Mouse (Mus musculus) hindbrain, postnatal 0 days (tissue): ENCODE results near the gene Fam184b. TPM values are rescaled to one million over a fixed set of nuclear protein-coding genes. Genes with fewer than 3 reads are reported as not detected.
A peak's percentile ranks its signal among the peaks of the same experiment; 100 is the strongest.

ENCODE experiments used
- ATAC-seq: fragments of 200-750 bp; cut with Nextera tagmentation; 2 replicates; pipeline ENCODE4 v1.8.0; 2017; ENCODE audit warnings: mild to moderate bottlenecking, moderate TSS enrichment, moderate library complexity
- DNase-seq: peaks from one replicate; pipeline ENCODE4 v3.0.0-alpha.2; 2015; ENCODE audit warnings: low spot score
- H3K27ac ChIP-seq: fragments of 300-500 bp; sonication (generic); 2 replicates; pipeline ENCODE4 v1.5.1; 2014; ENCODE audit warnings: mild to moderate bottlenecking
- H3K27me3 ChIP-seq: fragments of 300-500 bp; sonication (generic); 2 replicates; pipeline ENCODE4 v1.6.1; 2014; ENCODE audit warnings: low read length, mixed read lengths; ENCODE audit not compliant: insufficient read depth
- H3K36me3 ChIP-seq: fragments of 300-500 bp; sonication (generic); 2 replicates; pipeline ENCODE4 v1.6.1; 2014; ENCODE audit warnings: low read length, mixed read lengths; ENCODE audit not compliant: insufficient read depth
- H3K4me1 ChIP-seq: fragments of 300-500 bp; sonication (generic); 2 replicates; pipeline ENCODE4 v1.6.1; 2014; ENCODE audit warnings: antibody characterized with exemption, low read length, mixed read lengths; ENCODE audit not compliant: insufficient read depth
- H3K4me2 ChIP-seq: fragments of 300-500 bp; sonication (generic); 2 replicates; pipeline ENCODE4 v1.6.1; 2014; ENCODE audit warnings: low read depth, mild to moderate bottlenecking, low read length, moderate library complexity, mixed read lengths
- H3K4me3 ChIP-seq: fragments of 300-500 bp; sonication (generic); 2 replicates; pipeline ENCODE4 v1.5.1; 2014; ENCODE audit warnings: low read length
- H3K9ac ChIP-seq: fragments of 300-500 bp; sonication (generic); replicated peaks from 2 replicates; pipeline ENCODE4 v1.6.1; 2014; ENCODE audit warnings: mild to moderate bottlenecking, low read length, moderate library complexity, mixed read lengths
- H3K9me3 ChIP-seq: fragments of 300-500 bp; sonication (generic); 2 replicates; pipeline ENCODE4 v1.6.1; 2016; ENCODE audit warnings: low read length, mixed read lengths
- CTCF ChIP-seq: IDR thresholded peaks from 2 replicates; pipeline ENCODE4 v1.5.1; 2016; ENCODE audit warnings: antibody characterized with exemption, control low read depth, low read depth
- WGBS: fragments of 180-500 bp; shearing (Covaris S2); extraction: QIAGEN DNeasy Blood & Tissue Kit; methylation state at CpG from one replicate; pipeline ENCODE4 v1.1.7; 2014; 5-methylcytosine and 5-hydroxymethylcytosine counted together
- polyA plus RNA-seq: library from polyadenylated mRNA; unstranded; fragments of >200 nt; fragmentation: Nextera tagmentation; extraction: Ambion mirVana; gene quantifications from 2 replicates; pipeline ENCODE4 v1.2.1, GENCODE M21; 2015
- total RNA-seq: library from RNA; depleted of rRNA; stranded (reverse); fragments of >200 nt; gene quantifications from 2 replicates; pipeline ENCODE4 v1.2.3, GENCODE M21; 2014

The Fam184b gene
- total and polyA plus RNA-seq, 2 experiments from 2014 or later, result 15.1 to 15.3 TPM

DNA sequence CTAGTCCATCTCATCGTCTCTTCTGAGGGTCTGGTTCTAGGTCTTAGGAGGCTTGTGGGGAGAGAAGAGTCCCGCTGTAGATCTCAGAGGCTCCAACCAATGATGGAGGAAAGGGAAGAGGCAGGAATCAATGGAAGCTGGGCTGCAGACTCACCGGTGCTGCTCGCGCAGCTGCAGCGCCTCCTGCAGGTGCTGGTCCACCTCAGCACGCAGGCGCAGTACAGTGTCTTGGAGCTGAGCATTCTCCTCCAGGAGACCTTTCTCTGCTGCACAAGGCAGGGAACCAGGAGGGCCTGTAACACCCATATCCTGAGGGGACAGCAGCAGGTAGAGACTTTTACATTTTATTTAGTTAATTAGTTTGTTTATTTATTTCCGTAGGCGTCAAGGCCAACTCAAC, 99.9 kb downstream of the Fam184b start:
- H3K9ac ChIP-seq, result no peak overlapping the region
- no peaks in the 10 kb centered on the region for H3K4me1 ChIP-seq
- peak; percentile 38; the same call in 1 of the 2 replicates for ATAC-seq
- H3K36me3 ChIP-seq, result no peaks in the 10 kb centered on the region; the same call in 1 of the 2 replicates
- no peak overlapping the region for H3K4me2 ChIP-seq
- no peaks in the 10 kb centered on the region for H3K27me3 ChIP-seq
- DNase-seq, result peak; percentile 24
- 63% methylated on average over 10 of the region's 10 CpGs for WGBS
- TF ChIP-seq CTCF, result peak; percentile 45
- H3K4me3 ChIP-seq, result no peak overlapping the region
- H3K27ac ChIP-seq, result no peak overlapping the region
- no peaks in the 10 kb centered on the region for H3K9me3 ChIP-seq

DNA sequence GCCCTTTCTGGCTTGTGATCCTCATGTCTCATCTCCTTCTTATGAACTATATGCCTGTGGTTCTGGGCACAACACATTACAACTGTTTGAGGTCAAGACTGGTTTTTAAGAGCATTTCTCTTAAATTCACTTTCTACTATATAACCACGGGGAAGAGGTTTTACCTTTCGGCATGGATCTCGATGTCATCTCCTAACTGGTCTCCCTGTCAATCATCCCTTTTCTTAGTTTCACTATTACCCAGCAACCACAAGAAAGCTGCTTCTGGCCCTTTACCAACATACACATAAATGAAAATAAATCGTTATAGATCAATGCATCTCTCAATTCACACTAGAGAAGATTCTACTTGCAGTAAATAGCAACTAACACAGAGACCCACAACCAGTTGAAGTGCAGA, 104.2 kb downstream of the Fam184b start:
- no peak overlapping the region for H3K4me2 ChIP-seq
- WGBS, result 71% methylated on average over 4 of the region's 4 CpGs
- no peak for DNase-seq
- no peak overlapping the region for H3K9ac ChIP-seq
- no peak for ATAC-seq
- H3K36me3 ChIP-seq, result peaks cover 12% of the 10 kb centered on the region; the same call in 1 of the 2 replicates
- no peaks in the 10 kb centered on the region for H3K9me3 ChIP-seq
- no peaks in the 10 kb centered on the region for H3K27me3 ChIP-seq
- no peak overlapping the region for H3K27ac ChIP-seq
- H3K4me1 ChIP-seq, result no peaks in the 10 kb centered on the region
- TF ChIP-seq CTCF, result no peak
- H3K4me3 ChIP-seq, result no peak overlapping the region

DNA sequence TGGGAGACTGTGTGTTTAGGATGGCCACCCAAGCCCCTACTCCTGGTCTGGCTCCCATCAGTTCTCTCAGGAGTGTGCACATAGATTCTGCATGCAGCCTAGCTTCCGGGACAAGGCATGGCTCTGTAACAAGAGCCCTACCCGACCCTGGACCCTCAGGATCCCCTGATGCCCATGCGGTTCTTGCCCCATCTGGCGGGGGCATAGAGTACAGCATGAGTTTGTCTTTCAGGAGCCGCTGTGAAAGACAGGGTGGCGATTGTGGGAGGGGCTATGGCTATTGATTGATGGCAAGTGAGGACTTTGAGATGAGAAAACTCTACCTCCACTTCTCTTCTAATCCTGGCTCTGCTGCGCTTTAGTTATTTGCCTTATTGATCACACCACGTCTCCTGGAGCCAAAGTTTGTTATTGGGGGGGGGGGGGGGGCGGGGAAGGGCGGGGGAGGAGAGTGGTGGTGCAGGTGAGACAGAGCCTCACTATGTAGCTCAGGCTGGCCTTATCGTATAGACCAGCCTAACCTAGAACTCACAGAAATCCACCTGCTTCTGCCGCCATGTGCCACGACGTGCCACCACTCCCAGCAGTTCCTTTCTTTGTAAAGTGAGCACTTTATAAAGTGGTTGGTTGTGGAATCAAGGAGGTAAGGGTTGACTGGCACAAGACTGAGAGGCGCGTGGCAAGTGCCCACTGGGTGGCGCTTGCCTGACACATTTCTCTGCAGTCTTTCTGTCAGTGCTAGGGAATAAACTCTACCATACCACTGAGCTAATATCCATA, 104.9 kb downstream of the Fam184b start:
- Histone ChIP-seq H3K4me1 (no peaks in the 10 kb centered on the region), H3K36me3 (peaks cover 12% of the 10 kb centered on the region; the same call in 1 of the 2 replicates), H3K27ac (no peak overlapping the region), H3K4me2 (no peak overlapping the region), H3K4me3 (no peak overlapping the region), H3K27me3 (no peaks in the 10 kb centered on the region), H3K9me3 (no peaks in the 10 kb centered on the region), H3K9ac (no peak overlapping the region)
- TF ChIP-seq CTCF, result peak; percentile 72
- DNase-seq (peak; percentile 70), ATAC-seq (peak; percentile 81)
- 8% methylated on average over 17 of the region's 17 CpGs for WGBS

DNA sequence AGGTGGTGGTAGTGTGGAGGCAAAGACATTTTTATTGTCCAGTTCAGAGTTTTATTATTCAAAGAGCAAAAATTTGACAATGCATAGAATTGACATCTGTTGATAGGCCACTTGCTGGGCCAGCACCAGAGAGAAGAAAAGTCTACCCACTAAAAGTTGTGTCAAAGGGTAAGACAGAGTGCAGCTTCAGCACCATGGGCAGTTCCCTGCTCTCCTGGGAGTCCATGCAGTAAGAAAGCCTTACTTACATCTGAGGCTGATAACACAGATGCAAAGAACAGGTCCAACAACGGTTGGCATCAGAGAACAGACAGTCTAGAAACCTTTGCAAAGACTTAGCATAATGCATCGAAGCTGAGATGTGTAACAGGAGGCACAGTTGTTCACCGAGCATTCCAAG, 109.7 kb downstream of the Fam184b start:
- TF ChIP-seq CTCF, result no peak
- Histone ChIP-seq H3K27ac (no peak overlapping the region), H3K4me2 (no peak overlapping the region), H3K27me3 (no peaks in the 10 kb centered on the region), H3K36me3 (peaks cover 53% of the 10 kb centered on the region), H3K4me1 (no peaks in the 10 kb centered on the region), H3K9me3 (no peaks in the 10 kb centered on the region), H3K4me3 (no peak overlapping the region), H3K9ac (no peak overlapping the region)
- no peak for ATAC-seq
- no peak for DNase-seq
- 94% methylated on average over 3 of the region's 3 CpGs for WGBS

DNA sequence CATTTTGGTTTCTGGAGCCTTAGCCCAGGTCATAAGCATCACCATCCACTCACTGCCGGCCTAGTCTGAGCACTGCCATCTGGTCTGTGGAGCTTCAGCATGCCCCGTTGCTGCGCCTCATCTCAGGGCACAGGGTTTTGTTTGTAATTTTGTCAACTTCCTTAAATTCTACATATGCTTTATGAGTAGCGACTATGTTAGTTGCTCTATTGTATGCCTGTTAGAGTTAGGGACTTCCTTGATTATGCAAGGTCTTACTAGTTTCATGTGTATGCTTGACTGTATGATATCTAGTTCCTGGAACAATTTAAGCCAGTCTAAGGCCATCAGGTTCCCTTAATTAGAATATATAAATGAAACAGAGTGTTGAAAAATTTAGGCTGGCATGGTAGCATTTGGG, 113.1 kb downstream of the Fam184b start:
- WGBS, result 92% methylated on average over 4 of the region's 4 CpGs
- H3K4me3 ChIP-seq, result no peak overlapping the region
- H3K27ac ChIP-seq, result no peak overlapping the region
- DNase-seq, result no peak
- H3K27me3 ChIP-seq, result no peaks in the 10 kb centered on the region
- no peaks in the 10 kb centered on the region for H3K9me3 ChIP-seq
- no peak overlapping the region for H3K4me2 ChIP-seq
- H3K4me1 ChIP-seq, result peaks cover 5% of the 10 kb centered on the region; the same call in 1 of the 2 replicates
- no peak for TF ChIP-seq CTCF
- H3K9ac ChIP-seq, result no peak overlapping the region
- peaks cover 46% of the 10 kb centered on the region for H3K36me3 ChIP-seq
- ATAC-seq, result no peak

DNA sequence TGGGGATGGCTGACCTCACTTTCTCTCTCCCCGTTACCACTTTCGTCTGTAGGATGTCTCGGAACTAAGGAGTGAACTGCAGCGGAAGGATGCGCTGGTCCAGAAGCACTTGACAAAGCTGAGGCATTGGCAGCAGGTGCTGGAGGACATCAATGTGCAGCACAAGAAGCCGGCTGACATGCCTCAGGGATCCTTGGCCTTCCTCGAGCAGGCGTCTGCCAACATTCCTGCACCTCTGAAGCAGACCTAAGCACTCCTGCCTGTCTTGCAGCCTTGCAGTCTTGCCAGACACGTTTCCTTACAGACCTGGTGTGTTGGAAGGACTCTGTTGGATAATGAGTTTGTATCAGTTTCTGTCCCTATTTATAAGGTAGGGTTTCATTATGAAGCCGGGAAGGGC, 114.3 kb downstream of the Fam184b start:
- Histone ChIP-seq H3K4me3 (no peak overlapping the region), H3K27me3 (no peaks in the 10 kb centered on the region), H3K27ac (no peak overlapping the region), H3K9ac (no peak overlapping the region), H3K9me3 (no peaks in the 10 kb centered on the region), H3K4me1 (peaks cover 8% of the 10 kb centered on the region; the same call in 1 of the 2 replicates), H3K36me3 (peaks cover 41% of the 10 kb centered on the region), H3K4me2 (no peak overlapping the region)
- 92% methylated on average over 10 of the region's 10 CpGs for WGBS
- DNase-seq (no peak), ATAC-seq (no peak)
- no peak for TF ChIP-seq CTCF

DNA sequence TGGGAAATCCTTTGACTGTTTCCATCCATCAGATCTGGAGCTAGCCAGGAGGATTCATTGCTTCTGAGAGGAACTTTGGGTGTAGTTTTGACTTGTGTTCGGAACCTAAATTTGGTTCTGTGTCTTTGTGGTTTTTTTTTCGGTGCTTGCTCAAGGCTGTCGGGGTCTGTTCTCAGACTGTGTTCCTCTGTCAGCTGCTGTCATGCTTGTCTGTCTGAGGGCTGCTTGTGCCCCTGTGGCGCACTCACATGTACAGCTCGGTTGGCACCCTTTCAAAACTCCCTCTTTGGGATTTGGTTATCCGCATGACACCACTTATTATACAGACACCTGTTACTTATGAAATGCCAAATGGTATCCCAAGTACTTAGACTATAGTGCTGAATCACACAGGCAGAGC, 117.8 kb downstream of the Fam184b start:
- H3K4me1 ChIP-seq, result peaks cover 8% of the 10 kb centered on the region
- peaks cover 18% of the 10 kb centered on the region for H3K36me3 ChIP-seq
- H3K4me3 ChIP-seq, result no peak overlapping the region
- H3K9ac ChIP-seq, result no peak overlapping the region; the same call in 1 of the 2 replicates
- 68% methylated on average over 6 of the region's 6 CpGs for WGBS
- H3K4me2 ChIP-seq, result peak overlapping the region; percentile 95
- no peaks in the 10 kb centered on the region for H3K27me3 ChIP-seq
- DNase-seq (no peak), ATAC-seq (no peak)
- H3K27ac ChIP-seq, result no peak overlapping the region
- no peak for TF ChIP-seq CTCF
- H3K9me3 ChIP-seq, result no peaks in the 10 kb centered on the region
